Mouse (Mus musculus): Measurements from ENCODE around the gene Cdr2l. TPM values are rescaled to one million over a fixed set of nuclear protein-coding genes. Genes with fewer than 3 reads are reported as not detected.

Gene Cdr2l
- polyA plus RNA-seq, 1 experiment from 2014 or later, result 6.3 TPM

GRCm38 (mm10) chr11:115406858-115407401 is 25.2 kb downstream of the Cdr2l start:
- no peaks in the 10 kb centered on the region for H3K9me3 ChIP-seq (replicated peaks)
- H3K27me3 ChIP-seq, result no peaks in the 10 kb centered on the region
- no peak overlapping the region for H3K27ac ChIP-seq
- ATAC-seq (replicated peaks; ENCODE audit: insufficient number of reproducible peaks, insufficient read depth, low FRiP score, low read depth), result no peak
- no peak overlapping the region for H3K9ac ChIP-seq
- peaks cover 28% of the 10 kb centered on the region for H3K4me1 ChIP-seq (replicated peaks)
- no peak overlapping the region for H3K4me2 ChIP-seq
- peaks cover 31% of the 10 kb centered on the region for H3K36me3 ChIP-seq
- H3K4me3 ChIP-seq, result no peak overlapping the region
- 84% methylated on average over 17 of the region's 17 CpGs for WGBS

- Histone ChIP-seq H3K9ac (no peak overlapping the region), H3K9me3 (replicated peaks) (no peaks in the 10 kb centered on the region), H3K4me2 (no peak overlapping the region), H3K4me3 (no peak overlapping the region), H3K36me3 (peaks cover 31% of the 10 kb centered on the region), H3K4me1 (replicated peaks) (peaks cover 35% of the 10 kb centered on the region), H3K27me3 (no peaks in the 10 kb centered on the region), H3K27ac (peak overlapping the region; percentile 56)
- no peak for ATAC-seq (replicated peaks; ENCODE audit: insufficient number of reproducible peaks, insufficient read depth, low FRiP score, low read depth)
- 69% methylated on average over 6 of the region's 6 CpGs for WGBS
Observed at GRCm38 (mm10) chr11:115408266-115408920, 26.7 kb downstream of the Cdr2l start.

GRCm38 (mm10) chr11:115409556-115409955 is 27.8 kb downstream of the Cdr2l start:
- Histone ChIP-seq H3K27ac (no peak overlapping the region), H3K4me1 (replicated peaks) (peaks cover 34% of the 10 kb centered on the region), H3K4me2 (no peak overlapping the region), H3K36me3 (peaks cover 31% of the 10 kb centered on the region), H3K27me3 (no peaks in the 10 kb centered on the region), H3K4me3 (no peak overlapping the region), H3K9me3 (replicated peaks) (no peaks in the 10 kb centered on the region), H3K9ac (no peak overlapping the region)
- no peak for ATAC-seq (replicated peaks; ENCODE audit: insufficient number of reproducible peaks, insufficient read depth, low FRiP score, low read depth)
- WGBS, result 86% methylated on average over 7 of the region's 7 CpGs

- Histone ChIP-seq H3K4me1 (replicated peaks) (peaks cover 59% of the 10 kb centered on the region), H3K9me3 (replicated peaks) (no peaks in the 10 kb centered on the region), H3K9ac (peak within 1 kb of the TSS; percentile 98), H3K36me3 (peaks cover 35% of the 10 kb centered on the region), H3K4me2 (peak within 1 kb of the TSS; percentile 79), H3K27ac (peak within 1 kb of the TSS; percentile 90), H3K27me3 (no peaks in the 10 kb centered on the region), H3K4me3 (peak within 1 kb of the TSS; percentile 83)
- ATAC-seq (replicated peaks; ENCODE audit: insufficient number of reproducible peaks, insufficient read depth, low FRiP score, low read depth), result peak; percentile 95
- under 1% methylated on average over 53 of the region's 56 CpGs for WGBS
Observed at GRCm38 (mm10) chr11:115419531-115420237, 38.0 kb downstream of the Cdr2l start, which contains the start of the genes Atp5h and Kctd2. Gene Atp5h (minus strand): TSS chr11:115419962. Gene Kctd2 (plus strand): TSS chr11:115420128.

- Histone ChIP-seq H3K4me1 (replicated peaks) (peaks cover 50% of the 10 kb centered on the region), H3K36me3 (peaks cover 31% of the 10 kb centered on the region), H3K9me3 (replicated peaks) (no peaks in the 10 kb centered on the region), H3K4me2 (peak overlapping the region; percentile 79), H3K27ac (peak overlapping the region; percentile 90), H3K9ac (peak overlapping the region; percentile 98), H3K4me3 (peak overlapping the region; percentile 83), H3K27me3 (no peaks in the 10 kb centered on the region)
- 1% methylated on average over 41 of the region's 45 CpGs for WGBS
- peak; percentile 69 for ATAC-seq (replicated peaks; ENCODE audit: insufficient number of reproducible peaks, insufficient read depth, low FRiP score, low read depth)
Observed at GRCm38 (mm10) chr11:115420336-115421190, 38.8 kb downstream of the Cdr2l start.

- H3K4me3 ChIP-seq, result peak overlapping the region; percentile 83
- H3K4me2 ChIP-seq, result peak overlapping the region; percentile 79
- H3K27ac ChIP-seq, result no peak overlapping the region
- peaks cover 45% of the 10 kb centered on the region for H3K4me1 ChIP-seq (replicated peaks)
- H3K9ac ChIP-seq, result no peak overlapping the region
- no peaks in the 10 kb centered on the region for H3K27me3 ChIP-seq
- ATAC-seq (replicated peaks; ENCODE audit: insufficient number of reproducible peaks, insufficient read depth, low FRiP score, low read depth), result no peak
- H3K36me3 ChIP-seq, result peaks cover 27% of the 10 kb centered on the region
- 50% methylated on average over 1 of the region's 1 CpGs for WGBS
- no peaks in the 10 kb centered on the region for H3K9me3 ChIP-seq (replicated peaks)
Observed at GRCm38 (mm10) chr11:115421328-115421727, 39.6 kb downstream of the Cdr2l start.

- H3K4me3 ChIP-seq, result no peak overlapping the region
- peaks cover 28% of the 10 kb centered on the region for H3K36me3 ChIP-seq
- H3K27me3 ChIP-seq, result no peaks in the 10 kb centered on the region
Observed at GRCm38 (mm10) chr11:115421972-115422371, 40.3 kb downstream of the Cdr2l start.

GRCm38 (mm10) chr11:115423091-115423490 is 41.4 kb downstream of the Cdr2l start:
- Histone ChIP-seq H3K4me2 (no peak overlapping the region), H3K36me3 (peaks cover 24% of the 10 kb centered on the region; the same call in 1 of the 2 replicates), H3K27ac (no peak overlapping the region), H3K4me1 (replicated peaks) (peaks cover 38% of the 10 kb centered on the region), H3K9me3 (replicated peaks) (no peaks in the 10 kb centered on the region), H3K27me3 (no peaks in the 10 kb centered on the region), H3K4me3 (no peak overlapping the region), H3K9ac (no peak overlapping the region)
- no peak for ATAC-seq (replicated peaks; ENCODE audit: insufficient number of reproducible peaks, insufficient read depth, low FRiP score, low read depth)
- 82% methylated on average over 3 of the region's 3 CpGs for WGBS

More at GRCm38 (mm10) chr11:115421972-115422371, 40.3 kb downstream of the Cdr2l start:
- 88% methylated on average over 16 of the region's 16 CpGs for WGBS
- peaks cover 38% of the 10 kb centered on the region for H3K4me1 ChIP-seq (replicated peaks)
- no peak for ATAC-seq (replicated peaks; ENCODE audit: insufficient number of reproducible peaks, insufficient read depth, low FRiP score, low read depth)
- H3K9me3 ChIP-seq (replicated peaks), result no peaks in the 10 kb centered on the region
- no peak overlapping the region for H3K27ac ChIP-seq
- H3K9ac ChIP-seq, result no peak overlapping the region
- peak overlapping the region; percentile 79; the same call in 1 of the 2 replicates for H3K4me2 ChIP-seq

GRCm38 (mm10) chr11:115424666-115425065 is 43.0 kb downstream of the Cdr2l start:
- H3K9me3 ChIP-seq (replicated peaks), result no peaks in the 10 kb centered on the region
- H3K4me3 ChIP-seq, result no peak overlapping the region
- H3K36me3 ChIP-seq, result peaks cover 30% of the 10 kb centered on the region; the same call in 1 of the 2 replicates
- no peak overlapping the region for H3K4me2 ChIP-seq
- ATAC-seq (replicated peaks; ENCODE audit: insufficient number of reproducible peaks, insufficient read depth, low FRiP score, low read depth), result no peak
- no peak overlapping the region for H3K9ac ChIP-seq
- H3K27me3 ChIP-seq, result no peaks in the 10 kb centered on the region
- H3K27ac ChIP-seq, result no peak overlapping the region
- whole genome bisulfite sequencing, result 84% methylated on average over 7 of the region's 7 CpGs
- H3K4me1 ChIP-seq (replicated peaks), result peaks cover 28% of the 10 kb centered on the region

GRCm38 (mm10) chr11:115425671-115426070 is 44.0 kb downstream of the Cdr2l start:
- Histone ChIP-seq H3K4me2 (no peak overlapping the region), H3K4me1 (replicated peaks) (peaks cover 26% of the 10 kb centered on the region), H3K9me3 (replicated peaks) (no peaks in the 10 kb centered on the region), H3K27ac (no peak overlapping the region), H3K9ac (no peak overlapping the region), H3K4me3 (no peak overlapping the region), H3K36me3 (peaks cover 40% of the 10 kb centered on the region), H3K27me3 (no peaks in the 10 kb centered on the region)
- no peak for ATAC-seq (replicated peaks; ENCODE audit: insufficient number of reproducible peaks, insufficient read depth, low FRiP score, low read depth)
- WGBS, result 85% methylated on average over 6 of the region's 6 CpGs

Data from heart, embryonic 15.5 days (tissue).